Mouse (Mus musculus): ENCODE measurements around the gene Nup153.

Gene Nup153

DNA sequence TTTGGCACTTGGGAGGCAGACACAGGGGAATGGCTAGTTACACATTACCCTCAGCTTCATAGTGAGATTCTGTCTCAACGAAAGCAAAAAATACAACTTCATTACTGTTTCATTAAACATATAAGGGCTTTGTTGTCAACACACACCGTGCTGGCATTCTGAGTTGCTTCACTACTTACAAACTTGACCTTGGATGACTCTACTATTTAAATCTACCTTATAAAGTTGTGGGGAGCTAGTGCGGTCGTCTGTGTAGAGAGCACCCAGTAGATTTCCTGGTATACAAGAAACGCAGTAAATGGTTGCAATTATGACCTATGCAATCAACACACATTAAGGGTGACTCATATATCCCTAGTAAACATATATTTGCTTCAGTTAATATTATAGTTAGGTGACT lies 671 bp upstream of the Nup153 start:
- DNase-seq (ENCODE audit: low spot score) = no peak

- DNase-seq (ENCODE audit: low spot score) = peak; percentile 86
These were observed 503 bp downstream of the Nup153 start for GRCm38 (mm10) chr13:46727038-46727836.

DNA sequence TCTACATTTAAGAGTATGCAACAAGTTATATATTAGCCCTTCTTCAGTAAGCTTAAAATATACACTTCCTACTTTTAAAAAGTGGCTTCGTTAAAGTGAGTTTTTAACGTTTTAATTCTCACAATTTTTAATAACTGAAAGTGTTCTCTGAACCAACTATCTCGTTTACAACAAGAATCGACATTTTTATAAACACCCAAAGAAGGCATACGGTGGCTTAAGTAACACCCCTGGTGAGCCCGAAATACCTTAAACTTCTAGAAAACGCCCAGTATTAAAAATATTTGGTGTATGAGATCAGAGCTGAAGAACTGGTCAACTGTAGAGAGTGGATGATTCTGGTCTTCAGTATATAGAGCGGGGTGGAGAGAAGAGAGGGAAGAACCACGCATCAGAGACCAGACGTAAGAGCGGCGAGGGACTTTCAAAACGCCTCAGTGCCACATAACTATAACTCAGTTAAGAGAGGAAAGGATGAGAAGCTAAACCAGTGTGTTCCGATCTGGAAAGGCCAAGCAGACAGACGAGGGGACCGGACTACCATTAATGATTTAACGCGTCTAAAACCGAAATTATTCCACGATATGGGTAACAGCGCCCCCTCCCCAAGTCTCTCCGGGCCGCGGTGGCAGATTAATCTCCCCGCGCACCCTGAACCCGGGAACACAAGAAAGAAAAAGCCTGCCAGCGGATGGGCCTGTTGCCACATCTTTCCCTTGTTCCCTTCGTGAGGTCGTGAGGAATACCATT lies 1.3 kb downstream of the Nup153 start:
- DNase-seq (ENCODE audit: low spot score) = no peak

GRCm38 (mm10) chr13:46725227-46725626 lies 2.5 kb downstream of the Nup153 start:
- DNase-seq (ENCODE audit: low spot score) = no peak

GRCm38 (mm10) chr13:46724371-46724770 lies 3.4 kb downstream of the Nup153 start:
- no peak for DNase-seq (ENCODE audit: low spot score)

DNA sequence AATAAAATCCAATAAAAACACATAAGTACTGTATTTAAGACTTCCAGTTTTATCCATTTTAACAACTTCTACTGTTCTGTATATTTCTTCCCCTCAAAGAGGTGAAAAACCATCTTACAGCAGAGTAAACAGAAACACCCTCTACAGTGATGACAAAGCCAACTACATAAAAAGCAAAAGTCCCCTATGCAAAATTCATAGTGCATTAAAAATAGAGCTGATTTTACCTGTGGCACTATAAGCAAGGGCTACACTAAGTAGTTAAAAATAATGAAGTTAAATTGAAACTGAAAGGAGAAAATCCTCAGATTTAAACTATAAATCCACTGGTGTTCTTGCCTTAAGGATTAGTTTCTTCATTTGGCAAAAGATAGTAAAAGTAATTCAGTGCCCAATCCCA lies 6.7 kb downstream of the Nup153 start:
- no peak for DNase-seq (ENCODE audit: low spot score)

DNA sequence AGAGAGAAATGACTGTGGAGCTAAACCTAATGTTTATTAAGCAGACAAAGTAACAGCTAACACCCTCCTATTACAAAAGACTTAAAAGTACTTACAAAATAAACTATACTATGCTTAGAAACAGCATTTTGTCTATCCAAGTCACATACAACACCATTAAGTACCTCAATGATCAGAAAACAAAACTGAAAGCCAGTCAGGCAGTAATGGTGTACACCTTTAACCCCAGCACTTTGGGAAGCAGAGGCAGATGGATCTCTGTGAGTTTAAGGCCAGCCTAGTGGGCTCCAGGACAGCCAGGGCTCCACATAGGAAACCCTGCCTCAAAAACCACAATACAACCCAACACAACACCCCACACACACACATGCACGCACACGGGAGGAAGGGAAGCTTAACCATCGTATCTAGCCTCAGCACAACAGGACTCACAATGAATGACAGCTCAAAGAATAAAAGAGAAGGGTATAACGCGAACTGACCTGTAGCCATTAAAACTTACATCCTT lies 8.8 kb downstream of the Nup153 start:
- DNase-seq (ENCODE audit: low spot score) = no peak

DNA sequence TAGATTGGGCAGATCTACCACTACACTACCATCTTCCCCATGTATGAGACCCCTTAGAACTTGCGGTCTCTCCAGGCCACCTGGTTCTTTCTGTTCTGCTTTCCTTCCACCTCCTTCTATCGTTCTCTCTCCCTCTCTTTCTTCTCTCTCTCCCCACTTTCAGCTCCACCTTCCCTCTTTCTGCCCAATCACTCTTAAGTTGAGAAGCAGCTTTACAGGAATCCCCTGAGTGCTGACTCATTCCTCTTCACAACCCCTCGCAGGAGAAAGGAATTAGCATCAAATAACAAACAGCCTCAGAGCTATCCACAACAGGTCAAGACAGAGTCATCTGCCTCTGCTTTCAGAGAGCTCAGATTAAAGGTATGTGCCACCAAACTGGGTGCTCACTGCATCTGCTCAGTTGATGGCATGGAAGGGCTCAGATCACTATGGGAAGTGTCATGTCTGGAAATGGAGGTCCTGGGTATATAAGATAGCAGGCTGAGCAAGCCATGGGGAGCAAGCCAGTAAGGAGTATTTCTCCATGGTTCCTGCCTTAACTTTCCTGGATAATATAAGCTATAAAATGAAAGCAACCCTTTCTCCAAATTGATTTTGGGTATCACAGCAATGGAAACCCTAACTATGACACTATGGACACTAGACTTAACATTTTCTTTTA lies 11.6 kb downstream of the Nup153 start:
- DNase-seq (ENCODE audit: low spot score) = no peak

DNA sequence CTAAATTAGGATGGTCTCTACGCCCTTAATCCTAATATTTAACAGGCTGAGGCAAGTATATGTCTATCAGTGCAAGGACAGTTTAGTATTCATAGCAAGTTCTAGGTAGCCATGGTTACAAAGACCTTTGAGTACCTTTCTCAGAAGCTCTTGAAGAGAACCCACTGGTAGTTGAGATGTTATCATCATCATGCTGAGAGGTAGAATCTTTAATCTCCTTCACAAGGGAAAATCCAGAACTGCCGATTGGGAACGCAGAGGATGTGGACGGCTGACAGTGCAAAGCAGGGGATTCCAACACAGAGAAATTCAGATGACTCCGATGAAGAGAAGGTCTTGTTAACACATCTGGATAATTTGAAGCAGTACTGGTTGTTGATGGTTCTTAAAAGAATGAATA lies 14.3 kb downstream of the Nup153 start:
- DNase-seq (ENCODE audit: low spot score) = no peak

DNA sequence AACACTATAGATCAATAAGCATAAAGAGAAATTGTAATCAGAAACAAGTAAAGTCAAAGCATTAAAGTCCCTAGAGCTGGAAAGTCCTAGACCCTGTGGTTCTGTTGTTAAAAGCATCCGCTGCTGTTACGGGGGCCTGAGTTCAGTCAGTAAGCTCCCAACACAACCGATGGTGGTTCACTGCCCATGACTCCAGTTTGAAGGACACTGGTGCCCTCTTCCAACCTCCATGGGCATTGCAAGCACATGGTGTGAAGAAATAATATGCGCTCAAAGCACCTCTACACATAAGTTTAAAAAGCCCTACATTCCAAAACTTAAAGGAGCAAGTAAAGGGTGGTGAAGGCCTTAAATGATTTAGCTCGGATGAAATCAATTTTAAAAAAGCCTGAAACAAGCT lies 24.6 kb downstream of the Nup153 start:
- no peak for DNase-seq (ENCODE audit: low spot score)

- no peak for DNase-seq (ENCODE audit: low spot score)
These were observed 26.3 kb downstream of the Nup153 start for GRCm38 (mm10) chr13:46701486-46701885.

GRCm38 (mm10) chr13:46699372-46699771 lies 28.4 kb downstream of the Nup153 start:
- no peak for DNase-seq (ENCODE audit: low spot score)

GRCm38 (mm10) chr13:46696788-46697187 lies 31.0 kb downstream of the Nup153 start:
- no peak for DNase-seq (ENCODE audit: low spot score)

- no peak for DNase-seq (ENCODE audit: low spot score)
These were observed 31.8 kb downstream of the Nup153 start for GRCm38 (mm10) chr13:46695932-46696331.

- DNase-seq (ENCODE audit: low spot score) = no peak
These were observed 32.3 kb downstream of the Nup153 start for GRCm38 (mm10) chr13:46695296-46695908.

DNA sequence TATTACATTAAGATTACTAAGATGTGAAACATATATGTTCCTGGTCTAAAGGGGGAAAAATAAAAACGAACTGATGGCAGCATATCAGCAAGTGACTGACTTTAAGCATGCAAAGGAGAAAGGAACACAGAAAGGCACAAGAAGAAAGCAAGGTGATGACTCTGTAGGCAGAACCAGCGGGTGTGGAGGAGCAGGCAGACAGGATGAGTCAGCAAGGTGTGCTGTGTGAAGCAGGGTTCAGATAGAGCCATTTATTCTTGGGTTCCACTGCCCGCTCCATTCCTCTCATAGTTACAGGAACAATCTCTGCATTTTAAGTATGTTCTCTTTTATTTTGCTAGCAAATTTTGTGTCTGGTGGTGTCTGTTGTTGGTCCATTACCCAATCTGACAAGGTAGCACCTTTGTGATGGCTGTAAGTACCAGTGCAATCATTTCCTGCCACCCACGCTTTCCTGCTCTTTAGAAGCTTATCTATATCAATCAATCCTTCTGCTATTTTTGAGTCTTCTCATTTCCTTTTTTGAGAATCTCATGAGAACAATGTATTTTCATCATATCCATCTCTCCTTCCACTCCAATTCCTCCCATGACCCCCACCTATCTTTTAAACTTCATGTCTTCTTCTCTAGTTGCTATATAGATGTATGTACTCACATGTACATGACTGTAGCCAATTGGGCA lies 37.0 kb downstream of the Nup153 start:
- DNase-seq (ENCODE audit: low spot score) = no peak

GRCm38 (mm10) chr13:46683370-46683769 lies 44.4 kb downstream of the Nup153 start:
- DNase-seq (ENCODE audit: low spot score) = no peak

DNA sequence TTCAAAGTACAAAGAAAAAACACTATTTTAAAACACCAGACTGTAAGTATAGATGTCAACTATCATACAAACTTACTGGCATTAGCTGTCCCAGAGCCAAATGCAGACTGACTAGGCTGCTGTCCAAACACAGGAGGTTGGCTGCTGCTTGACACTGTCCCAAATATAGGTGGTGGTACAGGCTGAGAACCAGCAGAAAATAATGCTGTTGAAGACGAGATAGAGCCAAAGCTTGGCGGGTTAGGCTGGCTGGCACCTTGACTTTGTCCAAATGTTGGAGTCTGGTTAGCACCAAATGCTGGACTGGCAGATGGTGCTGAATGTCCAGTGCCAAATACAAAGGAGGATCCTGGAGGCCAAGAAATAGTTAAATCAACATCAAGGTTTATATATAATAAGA lies 44.8 kb downstream of the Nup153 start:
- DNase-seq (ENCODE audit: low spot score) = no peak

GRCm38 (mm10) chr13:46677721-46678120 lies 50.0 kb downstream of the Nup153 start:
- DNase-seq (ENCODE audit: low spot score) = no peak

GRCm38 (mm10) chr13:46674601-46675000 lies 53.1 kb downstream of the Nup153 start:
- no peak for DNase-seq (ENCODE audit: low spot score)

GRCm38 (mm10) chr13:46670514-46670913 lies 57.2 kb downstream of the Nup153 start:
- no peak for DNase-seq (ENCODE audit: low spot score)
